Mouse (Mus musculus): ENCODE measurements around the gene Hyal3.
"Not testable (repeated sequence)": the region's sequence is repeated elsewhere in the genome, so short reads cannot be mapped to it uniquely, and the experiment has no call there.

Gene Hyal3

DNA sequence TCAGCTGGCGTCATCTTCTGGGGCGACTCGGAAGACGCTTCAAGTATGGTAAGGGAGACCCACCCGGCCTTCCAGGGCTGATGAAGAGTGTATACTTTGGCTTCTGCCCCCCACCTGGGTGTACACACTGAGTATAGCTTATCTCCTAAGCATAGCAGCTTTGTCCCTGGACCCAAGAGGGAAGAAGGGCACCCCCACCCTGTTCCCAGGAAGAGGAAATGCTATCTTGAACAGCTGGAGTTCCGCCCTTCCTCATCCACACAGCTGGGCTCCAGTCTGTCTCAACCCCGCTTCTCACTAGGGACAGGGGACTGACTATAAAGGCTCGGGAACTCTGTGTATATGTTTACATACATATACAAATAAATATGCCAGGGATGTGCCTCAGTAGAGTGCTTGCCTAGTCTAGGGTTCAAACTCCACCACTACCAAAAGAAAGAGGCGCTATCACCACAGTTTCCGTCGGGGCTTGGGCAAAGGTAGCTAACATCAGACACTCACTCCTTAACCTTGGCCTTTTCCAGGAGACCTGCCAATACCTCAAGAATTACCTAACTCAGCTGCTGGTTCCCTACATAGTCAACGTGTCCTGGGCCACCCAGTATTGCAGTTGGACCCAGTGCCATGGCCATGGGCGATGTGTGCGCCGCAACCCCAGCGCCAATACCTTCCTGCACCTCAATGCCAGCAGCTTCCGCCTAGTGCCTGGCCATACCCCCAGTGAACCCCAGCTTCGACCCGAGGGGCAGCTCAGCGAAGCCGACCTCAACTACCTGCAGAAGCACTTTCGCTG, 8.9 kb upstream of the Hyal3 start:
- DNase-seq (ENCODE audit: low read depth): no peak

DNA sequence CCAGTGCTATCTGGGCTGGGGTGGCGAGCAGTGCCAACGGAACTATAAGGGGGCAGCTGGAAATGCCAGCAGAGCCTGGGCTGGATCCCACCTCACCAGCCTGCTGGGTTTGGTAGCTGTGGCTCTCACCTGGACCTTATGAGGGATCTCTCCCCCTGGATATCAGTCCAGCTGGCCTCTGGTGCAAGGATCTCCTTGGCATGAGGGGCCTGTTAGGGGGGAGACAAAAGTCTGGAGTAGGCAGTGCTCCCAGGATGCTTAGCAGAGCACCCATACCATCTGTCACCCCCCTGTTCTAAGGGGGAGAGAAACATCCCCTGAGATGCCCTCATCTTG, 8.3 kb upstream of the Hyal3 start:
- no peak for DNase-seq (ENCODE audit: low read depth)

DNA sequence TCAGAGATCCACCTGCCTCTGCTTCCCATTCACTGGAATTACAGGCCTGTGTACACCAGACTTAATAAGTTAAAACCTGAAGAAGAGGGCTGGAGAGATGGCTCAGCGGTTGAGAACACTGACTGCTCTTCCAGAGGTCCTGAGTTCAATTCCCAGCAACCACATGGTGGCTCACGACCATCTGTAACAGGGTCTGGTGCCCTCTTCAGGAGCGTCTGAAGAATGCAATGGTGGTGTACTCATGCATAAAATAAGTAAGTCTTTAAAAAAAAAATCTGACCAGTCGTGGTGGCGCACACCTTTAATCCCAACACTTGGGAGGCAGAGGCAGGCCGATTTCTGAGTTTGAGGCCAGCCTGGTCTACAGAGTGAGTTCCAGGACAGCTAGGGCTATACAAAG, 6.8 kb upstream of the Hyal3 start:
- not testable (repeated sequence) for DNase-seq (ENCODE audit: low read depth)

DNA sequence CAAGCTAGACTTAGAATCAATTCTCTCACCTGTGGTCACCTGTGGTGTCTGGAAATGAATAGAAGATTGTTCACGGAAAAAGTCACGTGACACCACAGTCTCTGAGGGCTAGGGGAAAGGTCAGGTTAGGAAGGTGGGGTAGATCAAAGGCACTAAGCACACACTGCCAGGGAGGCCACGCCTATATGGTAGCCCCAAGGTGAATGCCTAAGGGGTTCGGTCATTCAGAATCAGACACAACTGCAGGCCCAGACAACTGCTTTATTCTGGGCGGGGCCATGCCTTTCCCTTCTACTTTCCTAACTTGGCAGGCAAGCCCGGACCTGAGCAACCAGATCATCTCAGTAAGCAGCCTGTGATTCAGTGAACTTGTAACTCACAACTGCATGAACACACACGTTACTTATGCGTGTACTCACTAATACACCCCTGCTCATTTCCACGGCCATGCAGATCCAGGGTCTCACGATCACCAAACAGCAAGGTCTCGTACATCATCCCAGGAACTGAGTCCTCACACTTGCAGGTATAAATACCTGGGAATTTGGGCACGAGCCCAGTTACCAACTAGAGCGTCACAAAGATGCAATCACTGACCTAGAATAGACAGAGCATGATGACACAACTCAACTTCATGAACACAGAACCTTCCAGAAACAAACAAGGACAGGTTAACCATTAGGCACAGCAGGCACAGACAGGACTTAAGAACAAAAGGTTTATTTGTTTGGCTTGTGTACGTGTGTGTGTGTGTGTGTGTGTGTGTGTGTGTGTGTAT, 4.8 kb upstream of the Hyal3 start:
- DNase-seq (ENCODE audit: low read depth): no peak

DNA sequence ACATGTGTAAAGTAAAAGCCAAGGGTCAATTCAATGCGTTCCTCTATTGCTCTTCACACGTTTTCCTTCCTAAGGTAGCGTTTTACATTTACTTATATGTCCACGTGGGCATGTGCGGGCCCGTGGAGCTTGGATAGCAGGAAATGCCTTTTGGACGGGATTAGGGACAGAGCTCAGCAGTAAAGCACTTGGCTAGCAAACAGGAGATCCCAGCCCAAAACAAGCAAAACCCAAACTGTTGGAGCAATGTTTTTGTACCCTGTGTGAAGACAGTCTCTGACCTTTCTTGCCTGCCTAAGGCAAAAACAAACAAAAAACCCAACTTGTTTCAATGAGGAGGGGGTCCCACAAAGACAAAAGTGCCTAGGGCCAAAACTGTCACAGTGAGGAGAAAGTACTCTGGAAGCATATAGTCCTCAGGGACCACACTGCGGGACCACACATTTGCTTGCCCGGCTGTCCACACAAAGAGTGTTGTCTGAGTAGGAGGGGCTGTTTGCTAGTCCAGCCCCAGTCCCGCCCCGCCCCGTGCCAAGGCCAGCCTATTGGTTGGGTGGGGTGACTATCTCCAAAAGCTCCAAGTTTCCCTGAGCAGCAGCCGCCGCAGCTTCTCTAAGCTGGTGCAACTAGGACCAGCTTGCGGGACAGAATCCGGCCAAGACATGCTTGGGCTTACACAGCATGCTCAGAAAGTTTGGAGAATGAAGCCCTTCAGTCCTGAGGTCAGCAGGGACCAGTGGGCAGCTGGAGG, 4.1 kb upstream of the Hyal3 start, which contains the start of gene Hyal1:
TSS of gene Hyal1 (plus strand) at position 571 of the 751 bp plus-strand sequence.
- DNase-seq (ENCODE audit: low read depth): peak; percentile 81

DNA sequence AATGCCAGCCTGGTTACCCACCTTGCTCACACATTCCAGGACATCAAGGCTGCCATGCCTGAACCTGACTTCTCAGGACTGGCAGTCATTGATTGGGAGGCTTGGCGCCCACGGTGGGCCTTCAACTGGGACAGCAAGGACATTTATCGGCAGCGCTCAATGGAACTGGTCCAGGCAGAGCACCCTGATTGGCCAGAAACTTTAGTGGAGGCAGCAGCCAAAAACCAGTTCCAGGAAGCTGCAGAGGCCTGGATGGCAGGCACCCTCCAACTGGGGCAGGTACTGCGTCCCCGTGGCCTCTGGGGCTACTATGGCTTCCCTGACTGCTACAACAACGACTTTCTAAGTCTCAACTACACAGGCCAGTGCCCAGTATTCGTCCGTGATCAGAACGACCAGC, 2.7 kb upstream of the Hyal3 start:
- DNase-seq (ENCODE audit: low read depth): no peak

DNA sequence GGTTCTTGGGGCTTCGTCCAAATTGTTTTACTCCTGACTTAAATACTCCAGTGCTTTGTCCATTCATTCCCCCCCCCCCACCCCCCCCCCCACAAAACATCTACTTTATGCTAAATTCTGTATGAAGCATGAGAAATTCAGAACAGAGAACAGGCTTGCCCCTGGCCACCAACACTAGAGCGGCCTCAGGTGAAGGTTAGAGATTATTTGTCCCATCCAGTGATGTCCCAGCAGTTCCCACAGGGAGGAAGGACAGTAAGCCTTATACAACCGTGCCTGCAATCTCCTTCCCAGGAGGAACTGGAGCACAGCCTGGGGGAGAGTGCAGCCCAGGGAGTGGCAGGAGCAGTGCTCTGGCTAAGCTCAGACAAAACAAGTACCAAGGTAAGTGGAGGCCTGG, 2.0 kb upstream of the Hyal3 start, which contains the start of gene Naa80:
TSS of gene Naa80 (plus strand) at position 301 of the 400 bp plus-strand sequence.
- DNase-seq (ENCODE audit: low read depth): no peak

DNA sequence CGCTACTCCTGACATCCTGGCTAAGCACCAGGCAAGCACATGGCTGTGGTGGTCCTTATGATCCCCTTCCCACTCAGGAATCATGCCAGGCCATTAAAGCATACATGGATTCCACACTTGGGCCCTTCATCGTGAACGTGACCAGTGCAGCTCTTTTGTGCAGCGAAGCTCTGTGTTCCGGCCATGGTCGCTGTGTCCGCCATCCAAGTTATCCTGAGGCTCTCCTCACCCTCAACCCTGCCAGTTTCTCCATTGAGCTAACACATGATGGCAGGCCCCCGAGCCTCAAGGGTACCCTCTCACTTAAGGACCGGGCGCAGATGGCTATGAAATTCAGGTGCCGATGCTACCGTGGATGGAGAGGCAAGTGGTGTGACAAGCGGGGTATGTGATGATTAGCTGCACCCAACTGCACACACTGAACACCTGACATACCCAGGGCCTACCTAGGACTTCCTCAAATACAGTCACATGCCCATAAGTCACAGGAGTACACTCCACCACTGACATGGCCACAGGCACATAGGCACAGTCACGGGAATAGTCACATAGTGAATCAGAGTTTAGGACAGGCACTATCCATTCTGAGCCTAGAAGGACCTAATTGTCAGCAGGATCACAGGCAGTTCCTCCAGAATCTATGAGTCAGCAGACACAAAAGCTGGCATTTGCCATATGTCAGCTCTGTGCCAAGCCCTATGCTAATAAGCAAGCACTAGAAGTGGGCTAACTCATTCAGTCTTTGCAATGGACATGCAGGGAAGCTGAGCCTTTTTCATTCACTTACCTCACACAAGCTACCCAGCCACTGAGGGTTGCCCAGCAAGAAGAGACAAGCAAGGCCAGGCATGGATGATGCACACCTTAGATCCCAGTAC, 1.4 kb upstream of the Hyal3 start:
- no peak for DNase-seq (ENCODE audit: low read depth)

DNA sequence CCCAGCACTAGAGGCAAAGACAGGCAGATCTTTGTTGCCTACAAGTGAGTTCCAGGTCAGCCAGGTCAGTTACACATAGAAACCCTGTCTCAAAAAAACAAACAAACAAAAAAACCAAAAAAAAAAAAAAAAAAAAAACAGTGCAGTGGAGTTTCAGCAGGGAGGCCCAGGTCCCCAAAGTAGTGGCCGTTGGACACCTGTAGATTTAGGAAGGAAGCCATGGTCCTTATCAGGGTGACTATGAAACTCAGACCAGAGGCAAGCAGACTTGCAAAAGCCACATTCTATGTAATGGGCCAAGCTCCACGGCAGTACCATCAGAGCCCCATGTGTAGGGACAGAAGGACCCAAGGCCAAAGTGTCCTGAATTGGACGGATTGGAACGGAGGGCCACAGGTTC, 966 bp downstream of the Hyal3 start:
- DNase-seq (ENCODE audit: low read depth): no peak

DNA sequence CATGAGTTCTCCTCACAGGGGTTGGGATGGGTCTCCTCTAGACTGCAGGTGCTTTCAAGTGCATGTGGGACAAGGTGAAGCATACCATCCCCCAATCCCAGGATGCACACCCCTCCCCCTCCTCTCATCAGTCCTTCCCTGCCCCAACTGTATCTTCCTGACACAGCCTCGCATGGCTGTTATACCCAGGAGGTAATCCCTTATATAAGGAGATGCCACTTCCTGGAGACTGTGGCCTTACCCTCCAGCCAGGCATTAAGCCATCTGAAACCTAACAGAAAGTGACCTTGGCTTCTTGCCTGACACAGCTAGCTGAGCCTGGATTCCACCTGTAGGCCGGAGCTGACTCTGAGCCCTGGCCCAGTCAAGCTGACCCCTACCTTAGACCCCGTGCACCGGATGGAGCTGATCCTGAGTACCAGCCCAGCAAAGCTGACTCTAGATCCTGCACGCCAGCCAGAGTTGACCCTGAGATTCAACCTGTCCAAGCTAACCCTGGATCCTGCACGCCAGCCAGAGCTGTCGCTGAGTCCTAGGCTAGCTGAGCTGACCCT, 2.0 kb downstream of the Hyal3 start:
- no peak for DNase-seq (ENCODE audit: low read depth)

DNA sequence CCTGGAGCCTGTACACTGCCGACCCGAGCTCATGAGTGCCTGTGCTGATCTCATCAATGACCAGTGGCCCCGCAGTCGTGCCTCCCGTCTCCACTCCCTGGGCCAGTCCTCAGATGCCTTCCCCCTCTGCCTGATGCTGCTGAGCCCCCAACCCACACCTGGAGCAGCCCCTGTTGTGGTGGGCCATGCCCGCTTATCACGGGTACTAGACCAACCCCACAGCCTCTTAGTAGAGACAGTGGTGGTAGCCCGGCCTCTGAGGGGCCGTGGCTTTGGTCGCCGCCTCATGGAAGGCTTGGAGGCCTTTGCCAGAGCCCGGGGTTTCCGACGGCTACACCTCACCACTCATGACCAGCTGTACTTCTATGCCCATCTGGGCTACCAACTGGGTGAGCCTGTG, 2.6 kb downstream of the Hyal3 start:
- no peak for DNase-seq (ENCODE audit: low read depth)

DNA sequence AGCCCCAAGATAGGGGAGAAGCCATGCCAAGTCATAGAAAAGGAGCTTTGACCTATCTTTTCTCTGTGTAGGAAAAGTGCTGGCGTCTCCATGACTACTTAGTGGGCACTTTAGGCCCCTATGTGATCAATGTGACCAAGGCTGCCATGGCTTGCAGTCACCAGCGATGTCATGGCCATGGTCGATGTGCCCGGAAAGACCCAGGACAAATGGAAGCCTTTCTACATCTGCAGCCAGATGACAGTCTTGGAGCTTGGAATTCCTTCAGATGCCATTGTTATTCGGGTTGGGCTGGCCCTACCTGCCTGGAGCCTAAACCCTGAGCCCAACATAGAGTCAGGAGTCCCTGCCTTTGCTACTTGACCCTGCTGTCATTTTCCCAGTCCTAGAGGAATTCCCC, 5.9 kb downstream of the Hyal3 start:
- DNase-seq (ENCODE audit: low read depth): no peak

DNA sequence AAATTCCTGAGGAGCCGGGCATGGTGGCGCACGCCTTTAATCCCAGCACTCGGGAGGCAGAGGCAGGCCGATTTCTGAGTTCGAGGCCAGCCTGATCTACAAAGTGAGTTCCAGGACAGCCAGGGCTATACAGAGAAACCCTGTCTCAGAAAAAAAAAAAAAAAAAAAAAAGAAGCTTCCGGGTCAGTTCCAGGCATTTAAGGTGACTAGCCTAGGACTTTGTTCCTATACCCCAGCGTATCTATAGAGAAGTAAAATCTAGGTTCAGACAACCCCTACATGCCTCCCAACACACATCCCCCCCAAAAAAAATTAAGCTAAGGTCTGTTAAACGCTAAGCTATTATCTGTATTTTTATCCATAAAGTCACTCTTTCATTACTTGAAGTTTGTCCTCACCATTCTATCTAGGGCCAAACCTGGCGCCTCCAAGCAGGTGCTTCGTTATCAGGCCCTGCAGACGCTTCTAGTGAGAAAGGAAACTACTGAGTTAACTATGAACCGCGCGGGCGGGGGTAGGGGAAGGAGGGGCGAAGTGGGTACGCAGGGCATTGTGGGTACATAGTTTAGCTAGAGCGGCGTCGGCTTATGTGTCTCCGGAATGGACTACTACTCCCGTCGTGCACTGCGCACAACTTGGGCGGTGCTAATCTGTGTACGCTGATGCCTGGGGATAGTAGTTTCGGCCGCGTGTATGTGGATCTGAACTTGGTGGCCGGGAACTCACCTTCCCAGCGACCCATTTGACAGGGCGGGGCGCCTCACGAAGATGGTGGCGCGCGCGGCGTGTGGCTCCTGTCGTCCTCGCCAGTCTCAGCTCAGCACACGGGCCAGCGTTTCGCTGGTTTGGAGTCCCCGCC, 6.6 kb downstream of the Hyal3 start, which contains the start of gene Ifrd2:
TSS of gene Ifrd2 (plus strand) at position 669 of the 859 bp plus-strand sequence.
- peak; percentile 99 for DNase-seq (ENCODE audit: low read depth)

DNA sequence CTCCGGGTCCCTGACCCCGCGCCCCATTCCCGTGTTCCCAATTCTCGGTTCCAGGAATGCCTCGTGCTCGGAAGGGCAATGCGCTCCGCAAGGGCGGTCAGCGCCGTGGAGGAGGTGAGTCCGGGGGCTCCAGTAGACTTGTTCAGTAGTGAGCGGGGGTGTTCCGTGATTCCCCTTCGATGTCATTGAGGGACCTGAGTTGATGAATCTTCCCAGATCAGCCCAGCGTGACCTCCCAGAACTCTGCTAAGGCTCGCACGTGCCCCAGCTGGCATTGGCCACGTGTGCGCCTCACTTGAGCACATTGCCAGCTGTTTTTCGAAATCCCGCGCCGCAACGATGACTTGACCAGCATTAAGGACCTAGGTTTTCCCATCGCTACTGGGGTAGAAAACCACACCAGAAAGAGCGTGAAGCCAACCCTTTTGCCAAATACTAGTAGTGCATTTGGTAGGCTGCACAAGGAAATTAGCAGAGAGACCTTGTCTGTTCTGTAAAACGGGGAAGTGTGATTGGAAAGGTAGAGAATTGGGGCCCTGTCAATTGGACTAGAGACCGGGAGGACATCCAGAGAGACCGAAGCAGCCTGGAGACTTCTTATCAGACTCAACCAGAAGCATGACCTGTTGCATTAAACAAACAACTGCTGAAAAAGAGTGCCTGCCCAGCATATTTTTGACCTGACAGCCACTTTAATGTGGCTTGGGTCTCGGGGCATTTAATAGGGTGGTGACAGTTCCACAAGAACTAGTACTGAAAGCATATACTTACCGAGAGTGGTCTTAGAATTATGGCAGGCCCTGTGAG, 7.4 kb downstream of the Hyal3 start:
- no peak for DNase-seq (ENCODE audit: low read depth)

DNA sequence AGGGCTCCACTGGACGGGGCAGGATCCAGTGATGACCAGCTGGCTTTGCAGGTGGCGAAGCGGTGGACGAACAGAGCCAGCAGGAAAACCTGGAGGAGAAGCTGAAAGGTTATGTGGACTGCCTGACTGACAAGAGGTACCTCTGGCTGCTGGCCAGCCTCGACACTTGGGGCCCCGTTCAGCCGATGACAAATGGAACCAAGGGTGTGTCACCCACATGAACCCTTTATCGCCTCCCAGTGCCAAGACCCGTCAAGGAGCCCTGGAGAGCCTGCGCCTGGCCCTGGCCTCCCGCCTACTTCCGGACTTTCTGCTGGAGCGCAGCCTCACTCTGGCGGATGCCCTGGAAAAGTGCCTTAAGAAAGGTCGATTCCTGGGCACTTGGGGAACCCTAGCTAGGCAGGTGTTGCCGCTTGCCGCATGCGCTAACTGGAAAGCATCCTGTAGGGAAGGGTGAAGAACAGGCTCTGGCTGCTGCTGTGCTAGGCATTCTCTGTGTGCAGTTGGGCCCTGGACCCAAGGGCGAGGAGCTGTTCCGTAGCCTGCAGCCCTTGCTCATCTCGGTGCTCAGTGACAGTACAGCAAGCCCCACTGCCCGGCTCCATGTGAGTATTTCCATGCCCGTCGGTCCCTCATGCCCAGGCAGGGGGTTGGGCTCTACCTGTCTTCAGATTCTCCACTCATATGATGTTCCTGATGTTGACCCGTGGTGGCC, 9.6 kb downstream of the Hyal3 start:
- DNase-seq (ENCODE audit: low read depth): no peak

DNA sequence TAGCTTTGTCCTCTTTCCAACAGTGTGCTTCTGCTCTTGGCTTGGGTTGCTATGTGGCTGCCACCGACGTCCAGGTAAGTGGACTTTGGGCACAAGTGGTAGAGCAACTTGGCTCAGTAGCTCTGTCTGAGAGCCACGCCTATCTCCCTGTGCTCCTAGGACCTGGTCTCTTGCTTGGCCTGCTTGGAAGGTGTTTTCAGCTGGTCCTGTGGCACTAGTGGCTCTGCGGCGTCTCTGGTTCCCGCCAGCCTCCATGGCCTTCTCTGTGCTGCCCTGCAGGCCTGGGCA, 10.1 kb downstream of the Hyal3 start:
- DNase-seq (ENCODE audit: low read depth): no peak

DNA sequence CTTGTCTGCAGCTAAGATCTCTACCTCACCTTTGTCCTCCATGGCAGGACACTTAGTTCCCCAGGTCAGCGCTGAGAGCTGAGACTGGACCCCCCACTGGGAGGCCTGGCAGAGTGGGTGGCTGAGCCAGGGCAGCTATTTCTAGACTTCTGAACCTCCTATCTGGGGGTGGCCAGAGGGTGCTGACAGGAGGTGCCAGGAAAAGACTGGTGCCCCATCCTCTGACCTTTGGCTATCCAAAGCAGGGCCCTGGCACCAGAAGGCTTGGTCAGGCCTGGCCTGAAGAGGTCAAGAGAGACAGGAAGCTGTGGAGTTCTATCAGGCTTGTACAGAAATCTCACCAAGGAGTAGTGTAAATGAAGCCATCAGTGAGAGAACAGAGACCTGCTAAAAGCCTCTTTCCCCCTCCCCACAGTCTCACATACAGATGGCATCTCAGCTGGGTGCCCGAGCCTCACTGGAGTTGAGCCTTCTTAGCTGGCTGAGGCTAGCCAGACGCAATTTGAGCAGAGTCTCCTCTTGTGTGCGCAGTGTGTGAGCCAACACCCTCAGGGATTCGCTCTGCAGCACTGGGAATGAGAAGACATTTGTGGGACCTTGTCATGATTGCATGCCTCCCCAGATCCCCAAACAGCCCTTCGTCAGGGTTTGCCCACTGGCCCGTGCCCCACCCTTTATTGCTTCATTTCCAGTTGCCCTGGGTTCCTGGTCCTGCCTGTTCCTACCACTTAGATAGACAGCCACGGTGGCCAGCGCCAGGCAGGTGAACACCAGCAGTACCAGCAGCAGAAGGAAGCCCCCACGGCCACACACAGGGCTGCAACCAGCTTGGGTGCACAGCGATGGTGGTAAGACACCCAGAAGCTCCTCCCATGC, 12.7 kb downstream of the Hyal3 start:
- no peak for DNase-seq (ENCODE audit: low read depth)

Data from fibroblast of lung, adult 2 months (primary cell).